Mouse (Mus musculus) neural tube, embryonic 11.5 days (tissue): Measurements from ENCODE around the gene Gm49321. TPM values are rescaled to one million over a fixed set of nuclear protein-coding genes. Genes with fewer than 3 reads are reported as not detected.

Source experiments
- ATAC-seq: fragments of 200-750 bp; cut with Nextera tagmentation; 2 replicates; pipeline ENCODE4 v1.8.0; 2017; ENCODE audit warnings: moderate number of reproducible peaks, mild to moderate bottlenecking, moderate TSS enrichment, moderate library complexity; ENCODE audit not compliant: insufficient read depth, low FRiP score, low TSS enrichment
- DNase-seq: peaks from one replicate; pipeline ENCODE4 v3.0.0-alpha.2; 2015; ENCODE audit warnings: low spot score
- H3K27ac ChIP-seq: fragments of 300-500 bp; sonication (generic); 2 replicates; pipeline ENCODE4 v1.5.1; 2014; ENCODE audit warnings: low read depth, mild to moderate bottlenecking, low read length
- H3K27me3 ChIP-seq: fragments of 300-500 bp; sonication (generic); 2 replicates; pipeline ENCODE4 v1.6.1; 2014; ENCODE audit warnings: mild to moderate bottlenecking, low read length, mixed read lengths; ENCODE audit not compliant: control insufficient read depth, insufficient read depth
- H3K36me3 ChIP-seq: fragments of 300-500 bp; sonication (generic); 2 replicates; pipeline ENCODE4 v1.6.1; 2014; ENCODE audit warnings: mild to moderate bottlenecking, low read length, moderate library complexity, mixed read lengths; ENCODE audit not compliant: control insufficient read depth, insufficient read depth
- H3K4me1 ChIP-seq: fragments of 300-500 bp; sonication (generic); 2 replicates; pipeline ENCODE4 v1.6.1; 2014; ENCODE audit warnings: low read length, mixed read lengths; ENCODE audit not compliant: control insufficient read depth, insufficient read depth
- H3K4me2 ChIP-seq: fragments of 300-500 bp; sonication (generic); 2 replicates; pipeline ENCODE4 v1.6.1; 2014; ENCODE audit warnings: low read depth, mild to moderate bottlenecking, moderate library complexity
- H3K4me3 ChIP-seq: fragments of 300-500 bp; sonication (generic); 2 replicates; pipeline ENCODE4 v1.5.1; 2014; ENCODE audit warnings: low read depth, low read length
- H3K9ac ChIP-seq: fragments of 300-500 bp; sonication (generic); 2 replicates; pipeline ENCODE4 v1.6.1; 2014; ENCODE audit warnings: mild to moderate bottlenecking, low read length
- H3K9me3 ChIP-seq: fragments of 300-500 bp; sonication (generic); 2 replicates; pipeline ENCODE4 v1.6.1; 2016; ENCODE audit warnings: low read length; ENCODE audit not compliant: control insufficient read depth
- WGBS: fragments of 180-500 bp; shearing (Covaris S2); extraction: QIAGEN DNeasy Blood & Tissue Kit; methylation state at CpG from one replicate; pipeline ENCODE4 v1.1.7; 2014; 5-methylcytosine and 5-hydroxymethylcytosine counted together
- polyA plus RNA-seq: library from polyadenylated mRNA; unstranded; fragments of >200 nt; fragmentation: Nextera tagmentation; extraction: Ambion mirVana; gene quantifications from 2 replicates; pipeline ENCODE4 v1.2.1, GENCODE M21; 2014

The Gm49321 gene
- polyA plus RNA-seq, 1 experiment from 2014 or later, result 18.3 TPM

- WGBS, result 82% methylated on average over 5 of the region's 5 CpGs
- H3K27ac ChIP-seq, result no peak overlapping the region
- DNase-seq (no peak), ATAC-seq (no peak)
- H3K4me2 ChIP-seq, result no peak overlapping the region
- H3K9ac ChIP-seq, result no peak overlapping the region
- H3K4me3 ChIP-seq, result no peak overlapping the region
- peaks cover 3% of the 10 kb centered on the region; the same call in 1 of the 2 replicates for H3K4me1 ChIP-seq
- H3K36me3 ChIP-seq, result no peaks in the 10 kb centered on the region
- H3K27me3 ChIP-seq, result no peaks in the 10 kb centered on the region
- H3K9me3 ChIP-seq, result no peaks in the 10 kb centered on the region
Observed at GRCm38 (mm10) chr12:73904133-73904934, 33.1 kb upstream of the Gm49321 start.

- Histone ChIP-seq H3K36me3 (no peaks in the 10 kb centered on the region), H3K4me2 (no peak overlapping the region), H3K27me3 (no peaks in the 10 kb centered on the region), H3K9me3 (no peaks in the 10 kb centered on the region), H3K27ac (no peak overlapping the region), H3K4me3 (no peak overlapping the region), H3K9ac (no peak overlapping the region), H3K4me1 (peaks cover 5% of the 10 kb centered on the region; the same call in 1 of the 2 replicates)
- WGBS, result 53% methylated on average over 2 of the region's 2 CpGs
- ATAC-seq (no peak), DNase-seq (no peak)
Observed at GRCm38 (mm10) chr12:73905041-73905440, 32.4 kb upstream of the Gm49321 start.

GRCm38 (mm10) chr12:73905555-73905954 lies 31.9 kb upstream of the Gm49321 start:
- peaks cover 5% of the 10 kb centered on the region; the same call in 1 of the 2 replicates for H3K4me1 ChIP-seq
- WGBS, result 73% methylated on average over 4 of the region's 4 CpGs
- no peaks in the 10 kb centered on the region for H3K27me3 ChIP-seq
- H3K4me3 ChIP-seq, result no peak overlapping the region
- ATAC-seq, result no peak
- no peak overlapping the region for H3K4me2 ChIP-seq
- no peak for DNase-seq
- no peaks in the 10 kb centered on the region for H3K9me3 ChIP-seq
- H3K36me3 ChIP-seq, result no peaks in the 10 kb centered on the region
- no peak overlapping the region for H3K9ac ChIP-seq
- H3K27ac ChIP-seq, result no peak overlapping the region

GRCm38 (mm10) chr12:73907079-73907672 lies 30.3 kb upstream of the Gm49321 start:
- Histone ChIP-seq H3K4me1 (peaks cover 5% of the 10 kb centered on the region; the same call in 1 of the 2 replicates), H3K9me3 (no peaks in the 10 kb centered on the region), H3K9ac (peak overlapping the region; percentile 41), H3K36me3 (no peaks in the 10 kb centered on the region), H3K27ac (peak overlapping the region; percentile 60; the same call in 1 of the 2 replicates), H3K4me3 (peak overlapping the region; percentile 81), H3K4me2 (peak overlapping the region; percentile 51), H3K27me3 (no peaks in the 10 kb centered on the region)
- DNase-seq (no peak), ATAC-seq (no peak)
- 1% methylated on average over 18 of the region's 18 CpGs for WGBS

GRCm38 (mm10) chr12:73907673-73908150 lies 29.7 kb upstream of the Gm49321 start:
- H3K4me3 ChIP-seq, result peak overlapping the region; percentile 81
- peaks cover 5% of the 10 kb centered on the region; the same call in 1 of the 2 replicates for H3K4me1 ChIP-seq
- H3K36me3 ChIP-seq, result no peaks in the 10 kb centered on the region
- peak overlapping the region; percentile 98 for H3K27ac ChIP-seq
- H3K4me2 ChIP-seq, result peak overlapping the region; percentile 51
- no peaks in the 10 kb centered on the region for H3K9me3 ChIP-seq
- no peaks in the 10 kb centered on the region for H3K27me3 ChIP-seq
- WGBS, result under 1% methylated on average over 47 of the region's 51 CpGs
- H3K9ac ChIP-seq, result peak overlapping the region; percentile 99
- ATAC-seq (peak; percentile 99), DNase-seq (peak; percentile 99)

GRCm38 (mm10) chr12:73908274-73909012 lies 29.0 kb upstream of the Gm49321 start:
- ATAC-seq, result peak; percentile 83
- H3K36me3 ChIP-seq, result no peaks in the 10 kb centered on the region
- H3K27ac ChIP-seq, result peak overlapping the region; percentile 98
- peak overlapping the region; percentile 65 for H3K4me2 ChIP-seq
- H3K4me1 ChIP-seq, result peaks cover 5% of the 10 kb centered on the region; the same call in 1 of the 2 replicates
- peak; percentile 81 for DNase-seq
- H3K9me3 ChIP-seq, result no peaks in the 10 kb centered on the region
- WGBS, result 2% methylated on average over 42 of the region's 76 CpGs
- peak overlapping the region; percentile 81 for H3K4me3 ChIP-seq
- no peaks in the 10 kb centered on the region for H3K27me3 ChIP-seq
- peak overlapping the region; percentile 99 for H3K9ac ChIP-seq

- H3K36me3 ChIP-seq, result no peaks in the 10 kb centered on the region
- WGBS, result 8% methylated on average over 6 of the region's 6 CpGs
- no peaks in the 10 kb centered on the region for H3K9me3 ChIP-seq
- no peaks in the 10 kb centered on the region for H3K27me3 ChIP-seq
- peaks cover 5% of the 10 kb centered on the region; the same call in 1 of the 2 replicates for H3K4me1 ChIP-seq
- DNase-seq (no peak), ATAC-seq (no peak)
- H3K4me2 ChIP-seq, result peak overlapping the region; percentile 65
- peak overlapping the region; percentile 99 for H3K9ac ChIP-seq
- no peak overlapping the region for H3K27ac ChIP-seq
- peak overlapping the region; percentile 81 for H3K4me3 ChIP-seq
Observed at GRCm38 (mm10) chr12:73909013-73909575, 28.4 kb upstream of the Gm49321 start.

- no peaks in the 10 kb centered on the region for H3K36me3 ChIP-seq
- no peak for DNase-seq
- H3K4me2 ChIP-seq, result no peak overlapping the region
- H3K27me3 ChIP-seq, result no peaks in the 10 kb centered on the region
- no peak overlapping the region for H3K9ac ChIP-seq
- no peak overlapping the region for H3K27ac ChIP-seq
- no peak for ATAC-seq
- H3K4me1 ChIP-seq, result no peaks in the 10 kb centered on the region
- no peak overlapping the region for H3K4me3 ChIP-seq
- H3K9me3 ChIP-seq, result no peaks in the 10 kb centered on the region
- WGBS, result 94% methylated on average over 5 of the region's 5 CpGs
Observed at GRCm38 (mm10) chr12:73918479-73918878, 19.0 kb upstream of the Gm49321 start.
